Mouse (Mus musculus): Measurements from ENCODE around the gene Gfod1.

Gfod1 gene

GRCm38 (mm10) chr13:43262114-43262739 lies 41.7 kb downstream of the Gfod1 start:
- DNase-seq (ENCODE audit: low spot score) = no peak

- no peak for DNase-seq (ENCODE audit: low spot score)
Measured at GRCm38 (mm10) chr13:43261287-43261686, 42.7 kb downstream of the Gfod1 start.

- DNase-seq (ENCODE audit: low spot score) = no peak
Measured at GRCm38 (mm10) chr13:43260731-43261130, 43.2 kb downstream of the Gfod1 start.

GRCm38 (mm10) chr13:43256447-43256846 lies 47.5 kb downstream of the Gfod1 start:
- no peak for DNase-seq (ENCODE audit: low spot score)

GRCm38 (mm10) chr13:43253526-43253925 lies 50.4 kb downstream of the Gfod1 start:
- no peak for DNase-seq (ENCODE audit: low spot score)

GRCm38 (mm10) chr13:43252105-43252790 lies 51.7 kb downstream of the Gfod1 start:
- DNase-seq (ENCODE audit: low spot score) = no peak

GRCm38 (mm10) chr13:43251391-43251790 lies 52.6 kb downstream of the Gfod1 start:
- no peak for DNase-seq (ENCODE audit: low spot score)

GRCm38 (mm10) chr13:43250653-43251052 lies 53.3 kb downstream of the Gfod1 start:
- no peak for DNase-seq (ENCODE audit: low spot score)

- DNase-seq (ENCODE audit: low spot score) = no peak
Measured at GRCm38 (mm10) chr13:43250106-43250505, 53.9 kb downstream of the Gfod1 start.

GRCm38 (mm10) chr13:43248381-43248780 lies 55.6 kb downstream of the Gfod1 start:
- DNase-seq (ENCODE audit: low spot score) = no peak

- DNase-seq (ENCODE audit: low spot score) = no peak
Measured at GRCm38 (mm10) chr13:43246876-43247275, 57.1 kb downstream of the Gfod1 start.

- DNase-seq (ENCODE audit: low spot score) = no peak
Measured at GRCm38 (mm10) chr13:43243793-43244192, 60.2 kb downstream of the Gfod1 start.

GRCm38 (mm10) chr13:43243240-43243639 lies 60.7 kb downstream of the Gfod1 start:
- no peak for DNase-seq (ENCODE audit: low spot score)

GRCm38 (mm10) chr13:43241750-43242149 lies 62.2 kb downstream of the Gfod1 start:
- DNase-seq (ENCODE audit: low spot score) = no peak

- no peak for DNase-seq (ENCODE audit: low spot score)
Measured at GRCm38 (mm10) chr13:43241069-43241468, 62.9 kb downstream of the Gfod1 start.

GRCm38 (mm10) chr13:43239790-43240216 lies 64.2 kb downstream of the Gfod1 start:
- DNase-seq (ENCODE audit: low spot score) = no peak

- DNase-seq (ENCODE audit: low spot score) = no peak
Measured at GRCm38 (mm10) chr13:43236630-43237029, 67.3 kb downstream of the Gfod1 start.

- DNase-seq (ENCODE audit: low spot score) = no peak
Measured at GRCm38 (mm10) chr13:43235982-43236381, 68.0 kb downstream of the Gfod1 start.

- DNase-seq (ENCODE audit: low spot score) = no peak
Measured at GRCm38 (mm10) chr13:43235586-43235910, 68.4 kb downstream of the Gfod1 start.

- DNase-seq (ENCODE audit: low spot score) = no peak
Measured at GRCm38 (mm10) chr13:43234869-43235585, 68.9 kb downstream of the Gfod1 start.

- no peak for DNase-seq (ENCODE audit: low spot score)
Measured at GRCm38 (mm10) chr13:43233331-43233730, 70.6 kb downstream of the Gfod1 start.

GRCm38 (mm10) chr13:43231965-43232860 lies 71.8 kb downstream of the Gfod1 start:
- peak; percentile 60 for DNase-seq (ENCODE audit: low spot score)
